Mouse (Mus musculus) gastrocnemius, postnatal 36 days (tissue): ENCODE data around the gene Acaca. TPM values are rescaled to one million over a fixed set of nuclear protein-coding genes. Genes with fewer than 3 reads are reported as not detected.
"Not testable (repeated sequence)": the region's sequence is repeated elsewhere in the genome, so short reads cannot be mapped to it uniquely, and the experiment has no call there.

Source experiments
- DNase-seq, 2 experiments: peaks; one replicate each; pipeline ENCODE4 v3.0.0; 2022
- intact Hi-C: fragments of 180-260 bp; cut with DNase I; formaldehyde crosslinking; loops from one replicate; pipeline ENCODE4 v1.15.1; 2025
- total RNA-seq, 2 experiments: library from RNA; stranded (reverse); gene quantifications; 2 replicates each; pipeline ENCODE4 v1.2.3; 2021

Acaca gene
- total RNA-seq, 2 experiments from 2014 or later, result 10.1 to 15.5 TPM

DNA sequence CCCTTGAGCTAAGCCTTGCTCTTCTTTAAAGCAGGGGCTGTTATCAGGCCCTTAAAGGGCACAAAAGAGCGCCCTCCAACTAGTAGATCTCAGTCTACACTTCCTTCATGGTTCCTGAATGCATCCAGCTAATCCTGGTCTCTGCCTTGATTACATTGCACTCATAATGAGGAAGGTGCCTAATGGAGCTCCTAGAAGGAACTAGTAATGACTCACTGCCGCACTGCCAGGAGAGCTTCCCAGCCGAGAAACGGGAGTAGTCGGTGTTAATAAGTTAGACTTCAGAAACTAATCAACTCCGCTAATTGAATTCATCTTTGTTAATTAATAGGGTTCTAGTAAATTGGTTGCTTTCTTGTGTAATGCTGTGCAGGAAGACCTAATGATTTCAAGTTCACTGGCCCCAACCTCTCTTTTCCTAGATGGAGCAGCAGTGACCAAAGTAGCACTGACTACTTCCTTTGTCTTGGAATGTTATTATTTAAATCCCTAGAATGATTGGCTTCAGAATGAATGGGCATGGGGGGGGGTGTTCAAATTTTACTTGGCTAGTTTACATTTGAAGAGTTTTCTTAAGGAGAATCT, 176.8 kb downstream of the Acaca start:
- no peak for DNase-seq
- intact Hi-C loops, result no loop called here

DNA sequence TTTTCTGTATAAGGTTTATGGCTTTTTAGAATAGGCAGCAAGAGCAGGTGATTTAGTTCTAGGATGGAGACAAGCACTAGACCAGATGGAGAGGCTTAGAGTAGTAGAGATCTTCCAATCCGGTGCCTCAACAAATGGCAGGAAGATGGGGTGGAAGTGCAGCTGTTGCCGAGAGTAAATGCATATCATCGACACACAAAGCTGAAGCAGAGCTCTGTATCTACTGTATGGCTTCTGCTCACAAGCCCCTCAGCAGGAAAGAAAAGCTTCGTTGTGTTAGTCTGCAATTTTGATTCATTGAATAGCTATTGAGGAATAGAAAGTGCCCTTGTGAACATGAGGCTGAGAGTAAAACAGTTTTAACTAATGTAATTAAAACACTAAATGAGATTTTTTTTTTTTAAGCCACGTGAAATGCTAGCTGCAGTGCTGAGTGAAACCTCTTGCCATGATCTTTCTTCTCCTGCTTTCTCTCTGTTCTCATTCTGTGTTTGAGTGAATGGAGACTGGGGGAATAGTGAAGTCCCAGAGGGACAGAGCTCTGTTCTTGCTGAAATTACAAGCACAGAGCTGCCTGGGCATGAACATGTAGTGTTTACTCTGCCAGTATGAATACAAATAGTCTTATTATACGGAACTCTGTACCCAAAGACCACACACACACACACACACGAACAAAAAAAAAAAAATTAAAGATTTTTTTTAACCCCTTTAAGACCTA, 194.7 kb downstream of the Acaca start:
- no peak for DNase-seq
- intact Hi-C loops, result no loop called here

DNA sequence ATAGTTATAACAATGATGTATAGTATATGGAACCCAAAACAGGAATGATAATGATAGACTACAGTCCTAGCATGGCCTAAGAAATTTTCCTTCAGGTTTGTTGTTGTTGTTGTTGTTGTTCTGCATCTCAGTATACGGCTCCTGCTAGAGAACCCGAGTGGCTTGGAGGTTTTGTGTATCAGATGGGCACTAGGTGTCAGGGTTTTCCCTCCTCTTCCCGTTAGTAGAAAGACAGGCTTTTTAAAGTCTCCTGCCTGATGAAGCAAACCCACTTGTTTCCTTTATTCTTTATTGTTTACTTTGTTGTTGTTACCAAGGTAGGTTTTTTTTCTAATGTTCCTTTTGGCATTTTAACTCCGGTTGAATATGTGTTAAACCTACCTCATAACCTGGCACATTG, 197.6 kb downstream of the Acaca start:
- no peak for DNase-seq
- intact Hi-C loops, result no loop called here

DNA sequence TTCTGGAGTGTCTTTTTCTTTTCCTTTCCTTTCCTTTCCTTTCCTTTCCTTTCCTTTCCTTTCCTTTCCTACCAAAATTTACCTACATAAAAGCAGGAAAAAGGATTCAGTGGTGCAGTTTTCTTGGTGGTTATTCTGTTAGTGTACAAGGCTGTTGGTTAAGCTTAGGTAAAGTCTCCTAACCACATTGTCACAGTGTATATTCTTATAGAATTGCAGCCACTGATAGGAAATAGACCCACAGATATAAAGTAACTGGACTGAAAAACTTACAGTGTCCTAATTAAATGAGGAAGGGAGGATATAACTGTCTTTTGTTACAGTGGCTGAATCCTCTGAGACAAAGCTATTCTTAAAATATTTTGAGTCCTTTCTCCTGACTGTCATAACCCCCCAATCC, 202.9 kb downstream of the Acaca start:
- no peak for DNase-seq
- intact Hi-C loops, result no loop called here

DNA sequence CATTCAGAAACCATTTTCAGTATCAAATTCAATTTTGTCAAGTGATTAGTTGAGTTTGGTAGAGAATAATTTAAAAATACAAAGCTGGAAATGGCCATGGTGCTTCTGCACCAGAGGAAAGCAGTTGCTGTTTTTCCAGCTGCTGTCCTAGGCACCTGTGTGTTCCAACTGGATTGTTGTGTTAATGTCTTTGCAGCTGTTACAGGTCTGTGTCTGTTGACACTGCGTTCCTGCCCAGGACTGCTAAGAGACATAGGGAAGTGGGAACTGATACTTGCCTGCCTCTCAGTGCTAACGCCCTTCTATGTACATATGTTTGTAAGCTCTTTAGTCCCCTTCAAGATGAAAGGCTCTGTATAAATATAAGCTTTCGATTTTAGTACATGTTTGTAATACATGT, 203.4 kb downstream of the Acaca start:
- no peak for DNase-seq
- intact Hi-C loops, result no loop called here

DNA sequence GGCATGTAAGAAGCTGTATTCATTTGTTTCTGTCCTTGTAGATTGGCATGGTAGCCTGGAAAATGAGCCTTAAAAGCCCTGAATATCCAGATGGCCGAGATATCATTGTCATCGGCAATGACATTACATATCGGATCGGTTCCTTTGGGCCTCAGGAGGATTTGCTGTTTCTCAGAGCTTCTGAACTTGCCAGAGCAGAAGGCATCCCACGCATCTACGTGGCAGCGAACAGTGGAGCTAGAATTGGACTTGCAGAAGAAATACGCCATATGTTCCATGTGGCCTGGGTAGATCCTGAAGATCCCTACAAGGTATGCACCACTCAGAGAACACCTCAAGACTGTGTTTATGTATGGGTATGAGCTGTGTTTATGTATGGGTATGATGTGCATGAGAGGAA, 208.8 kb downstream of the Acaca start:
- intact Hi-C loops, DNase-seq: not testable (repeated sequence)

DNA sequence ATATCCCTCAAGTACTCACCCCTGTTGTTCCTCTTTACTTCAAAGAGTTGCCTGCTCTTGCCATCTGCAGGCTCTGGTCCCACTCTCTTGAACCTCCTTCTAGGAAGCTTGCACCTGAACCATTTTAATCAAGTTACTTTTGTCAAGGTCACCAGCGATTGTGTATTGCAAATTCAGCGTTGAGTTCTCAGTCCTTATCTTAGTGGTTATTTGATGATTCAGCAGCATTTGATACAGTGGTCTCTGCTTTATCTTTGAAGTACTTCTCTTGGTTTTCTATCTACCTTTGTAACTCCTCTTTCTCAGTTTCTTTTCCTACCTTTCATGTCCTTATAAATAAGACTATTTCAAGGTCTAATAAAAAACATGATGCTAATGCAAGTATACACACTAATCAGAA, 211.2 kb downstream of the Acaca start:
- intact Hi-C loops, result no loop called here

DNA sequence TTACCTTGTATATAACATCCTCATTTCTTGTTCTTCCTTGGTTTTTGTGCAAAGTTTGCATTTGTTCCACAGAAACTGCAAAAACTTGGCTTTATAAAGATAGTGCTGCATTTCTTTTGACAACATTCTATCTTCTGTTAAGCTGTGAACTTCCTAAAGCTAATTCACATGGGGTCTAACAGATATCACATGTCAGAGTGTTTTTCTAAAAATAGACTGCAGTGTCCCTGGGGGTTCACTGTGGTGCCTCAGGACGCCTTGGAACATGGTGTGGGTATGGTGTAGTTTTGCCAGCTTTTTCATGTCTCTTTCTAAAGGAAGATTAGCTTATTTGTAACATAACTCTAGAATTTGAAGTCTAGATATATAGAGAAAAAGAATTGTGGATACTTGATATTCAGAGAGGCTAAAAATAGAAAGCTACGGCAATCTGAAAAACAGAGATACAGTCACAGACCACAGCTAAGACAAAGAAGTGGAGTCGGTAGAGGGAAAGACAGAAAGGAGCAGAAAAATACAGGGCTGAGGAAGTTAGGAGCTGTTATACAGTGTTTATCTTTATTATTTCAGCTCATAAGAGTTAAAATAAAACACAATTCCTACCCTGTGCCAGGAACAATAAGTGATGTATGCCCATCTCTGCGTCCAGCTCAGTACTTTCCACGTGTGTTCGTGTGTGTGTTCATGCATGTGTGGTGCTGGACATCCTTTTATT, 215.2 kb downstream of the Acaca start:
- intact Hi-C loops, result no loop called here
- DNase-seq, result no peak

More for the DNA sequence above, 211.2 kb downstream of the Acaca start:
- no peak for DNase-seq

DNA sequence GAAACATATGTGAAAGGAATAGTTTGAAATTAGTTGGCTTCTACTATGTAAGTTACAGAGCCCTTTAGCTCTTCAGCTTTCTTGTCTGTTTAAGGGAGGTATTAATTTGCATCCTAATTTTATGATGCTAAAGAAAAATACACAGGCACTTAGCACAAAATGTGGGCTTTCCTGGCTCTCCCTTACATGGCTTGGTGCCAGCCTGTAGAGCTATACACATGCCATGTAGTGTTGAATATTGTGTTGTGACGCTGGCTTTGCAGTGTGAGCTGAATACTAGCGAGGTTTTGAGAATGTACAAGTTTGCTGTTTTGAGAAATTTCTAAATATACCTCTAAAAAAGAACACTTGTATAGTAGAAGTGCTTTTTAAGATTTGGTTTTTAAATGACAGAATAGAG, 218.3 kb downstream of the Acaca start:
- intact Hi-C loops, result no loop called here
- DNase-seq, result no peak

DNA sequence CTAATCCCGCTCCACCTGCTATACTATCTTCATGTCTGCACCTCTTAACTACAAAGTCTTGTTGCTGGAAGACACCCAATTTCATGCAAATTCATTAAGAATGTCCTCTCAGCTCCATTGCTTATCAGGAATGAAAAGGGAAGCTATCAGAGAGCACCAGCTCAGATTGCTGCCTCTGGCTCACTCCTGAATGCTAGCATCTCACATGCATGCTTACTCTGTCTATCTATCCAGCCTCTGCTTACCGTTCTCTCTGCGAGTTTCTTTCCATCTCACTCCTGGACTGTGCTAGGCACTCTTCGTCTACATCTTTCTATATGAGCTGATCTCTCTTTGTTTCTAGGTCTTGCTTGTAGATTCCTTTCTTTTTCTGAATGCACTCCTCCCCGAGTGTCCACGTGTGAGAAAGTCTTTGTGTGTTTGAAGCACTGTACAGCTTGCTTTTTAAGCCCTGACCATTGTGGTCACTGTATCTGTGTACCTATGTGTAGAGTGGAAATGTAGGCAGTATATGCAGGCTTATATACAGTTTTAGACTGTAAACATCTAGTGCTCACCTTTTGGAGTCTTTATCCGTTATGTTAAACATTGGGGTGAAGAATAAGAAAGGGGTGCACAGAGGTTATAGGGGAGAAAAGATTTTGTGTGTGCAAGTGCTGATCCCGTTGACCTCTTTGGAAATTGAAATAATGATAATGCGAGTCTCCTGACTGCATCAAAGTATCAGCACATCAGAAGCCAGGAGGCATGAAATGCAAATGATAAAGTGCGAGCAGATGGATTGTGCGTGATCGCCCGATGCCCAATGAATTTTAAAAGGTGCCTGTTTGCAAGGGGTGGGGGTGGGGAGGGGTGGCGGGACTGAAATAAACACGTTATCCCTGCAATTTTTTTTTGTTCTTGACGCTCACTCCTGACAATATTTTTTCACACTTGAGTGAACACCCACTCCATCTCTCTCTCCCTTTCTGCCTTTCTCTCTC, 219.7 kb downstream of the Acaca start:
- intact Hi-C loops, result no loop called here
- no peak for DNase-seq

DNA sequence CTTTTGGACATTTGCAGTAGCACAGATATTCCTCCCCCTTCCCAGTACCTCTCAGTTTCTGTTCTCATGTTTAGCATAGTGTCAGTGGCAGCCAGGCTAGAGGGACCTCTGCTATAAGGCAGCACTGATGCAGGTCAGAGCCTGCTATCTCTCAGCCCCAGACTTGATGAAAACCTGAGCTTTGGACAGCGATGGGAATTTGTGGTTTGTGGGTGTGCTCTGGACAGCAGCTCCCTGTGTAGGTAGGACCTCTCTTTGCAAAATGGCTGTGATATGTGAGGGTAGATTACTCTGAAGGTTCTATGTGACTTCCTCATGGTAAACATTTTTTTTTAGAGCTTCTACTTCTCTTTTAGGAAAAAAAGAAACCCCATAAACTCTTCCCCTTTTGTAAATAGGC, 221.7 kb downstream of the Acaca start:
- DNase-seq, result no peak
- intact Hi-C loops, result no loop called here

DNA sequence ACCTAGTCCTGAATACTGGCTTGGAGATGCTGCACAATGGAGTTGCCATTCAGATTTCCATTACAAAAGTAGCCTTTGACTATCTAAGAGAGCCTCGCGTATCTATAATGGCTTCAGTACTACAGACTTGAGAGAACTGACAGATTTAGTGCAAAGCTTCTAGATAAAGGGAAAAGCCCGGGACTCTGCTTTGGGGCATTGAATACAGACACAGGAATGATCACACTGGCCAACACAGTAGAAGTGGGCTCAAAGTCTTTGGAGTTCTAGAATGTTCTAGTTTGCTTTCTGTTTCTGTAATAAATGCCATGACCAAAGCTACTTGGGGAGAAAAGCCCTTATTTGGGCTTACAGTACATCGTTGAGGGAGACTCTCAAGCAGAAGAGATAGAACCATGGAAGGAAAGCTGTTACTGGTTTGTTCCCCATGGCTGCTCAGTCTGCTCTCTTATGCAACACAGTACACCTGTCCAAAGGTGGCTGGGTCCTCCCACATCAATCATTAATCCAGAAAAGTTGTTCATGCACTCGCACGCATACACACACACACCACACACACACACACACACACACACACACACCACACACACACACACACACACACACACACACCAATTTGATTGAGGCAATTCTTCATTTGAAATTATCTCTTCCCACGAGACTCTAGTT, 223.7 kb downstream of the Acaca start:
- intact Hi-C loops, result no loop called here
- DNase-seq, result no peak

DNA sequence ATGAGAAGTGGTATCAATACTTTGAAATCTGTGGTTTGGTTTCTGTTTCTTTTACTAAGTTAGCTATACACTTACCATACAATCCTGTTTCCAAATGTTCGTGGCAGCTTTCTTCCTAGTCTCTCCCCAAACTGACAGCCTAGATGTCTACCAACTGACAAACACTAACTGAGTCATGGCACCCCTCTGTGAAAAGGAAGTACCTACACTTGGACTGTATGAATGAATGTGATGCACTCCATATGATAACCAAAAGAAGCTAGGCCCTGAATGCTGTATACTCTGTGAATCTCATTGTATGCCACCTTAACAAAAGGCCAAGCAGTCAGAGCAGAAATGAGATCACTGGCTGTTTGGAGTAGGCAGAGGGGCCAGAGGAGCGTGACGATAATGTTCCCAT, 227.8 kb downstream of the Acaca start:
- intact Hi-C loops, result no loop called here
- DNase-seq, result no peak

DNA sequence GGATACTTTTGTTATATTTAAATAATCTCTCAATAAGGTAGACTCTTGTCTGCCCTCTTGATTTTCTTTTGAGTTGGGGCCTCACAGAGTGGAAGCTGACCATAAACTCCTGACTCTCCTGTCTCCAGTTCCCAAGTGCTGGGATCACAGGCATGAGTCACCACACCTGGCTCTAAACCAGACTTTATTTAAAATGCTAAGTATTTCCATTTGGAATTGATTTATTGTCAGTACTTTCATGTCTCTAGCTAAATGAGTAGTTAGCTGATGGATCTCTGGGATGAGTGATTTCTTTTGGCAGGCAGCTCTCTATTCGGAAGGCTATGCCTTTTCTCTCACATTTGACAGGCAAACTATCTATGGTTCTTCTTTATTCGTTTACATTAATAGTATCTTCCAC, 228.3 kb downstream of the Acaca start:
- DNase-seq, result no peak
- intact Hi-C loops, result no loop called here

DNA sequence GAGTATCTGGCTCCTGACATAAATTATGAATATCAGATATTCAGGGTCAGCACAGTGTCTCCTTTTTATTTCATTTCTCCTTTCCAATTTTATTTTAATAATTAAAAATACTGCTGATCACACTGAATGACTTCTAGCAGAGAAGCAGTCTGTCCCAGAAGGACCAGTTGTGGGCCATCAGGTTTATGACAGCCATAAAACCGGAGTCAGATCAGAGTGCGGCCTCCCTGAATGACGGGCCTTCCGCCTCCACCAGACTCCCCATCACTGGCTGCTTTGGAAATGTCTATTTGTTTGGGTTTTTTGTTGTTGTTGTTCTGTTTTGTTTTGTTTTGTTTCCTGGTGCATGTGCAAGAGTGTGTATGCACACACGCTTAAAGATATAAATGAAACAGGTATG, 232.1 kb downstream of the Acaca start:
- intact Hi-C loops, result no loop called here
- no peak for DNase-seq

DNA sequence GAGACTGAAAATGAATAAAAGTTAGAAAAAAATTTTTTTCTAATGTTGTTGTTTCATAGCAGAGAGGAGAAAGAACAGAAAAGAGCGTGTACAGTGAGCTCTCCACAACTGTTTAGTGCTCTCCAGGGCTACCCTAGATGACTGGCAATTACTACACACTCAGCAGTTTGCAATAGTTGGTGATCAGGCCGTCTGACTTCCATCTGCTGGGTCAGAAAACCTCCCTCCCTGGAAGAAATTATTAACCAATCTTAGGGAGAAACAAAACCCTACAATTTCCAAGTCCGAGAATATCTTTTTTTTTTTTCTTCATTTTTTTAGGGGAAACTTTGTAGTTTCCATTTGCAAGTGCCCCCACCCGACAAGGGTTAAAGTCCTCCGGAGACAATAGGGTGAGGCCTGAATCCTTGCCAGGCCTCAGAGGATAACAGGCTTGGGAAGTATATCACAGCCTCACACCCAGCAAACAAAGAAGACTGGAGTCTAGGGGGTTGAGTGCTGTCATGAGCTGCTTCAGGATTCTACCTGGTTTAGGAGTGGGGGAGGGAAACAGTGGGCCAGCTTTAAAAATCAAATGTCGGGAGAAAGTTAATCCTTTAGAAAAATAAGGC, 233.3 kb downstream of the Acaca start:
- intact Hi-C loops, result no loop called here
- DNase-seq, result no peak

DNA sequence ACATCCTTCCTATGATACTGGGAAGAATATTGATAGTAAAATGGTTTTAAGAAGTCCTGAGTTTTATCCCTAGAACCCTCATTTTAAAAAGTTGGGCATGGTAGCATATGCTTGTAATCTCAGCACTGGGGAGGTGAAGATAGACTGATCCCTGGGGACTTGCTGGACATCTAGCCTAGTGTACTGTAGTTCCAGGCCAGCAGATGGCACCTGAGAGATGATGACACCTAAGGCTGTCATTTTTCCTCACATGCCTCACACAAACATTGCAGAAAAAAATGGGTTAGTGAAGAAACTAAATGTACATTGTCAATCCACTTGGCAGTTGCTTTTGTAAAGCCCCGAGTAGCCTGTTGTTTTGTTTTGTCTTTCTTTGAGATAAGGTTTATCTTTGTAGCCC, 235.8 kb downstream of the Acaca start:
- DNase-seq, result no peak
- intact Hi-C loops, result no loop called here

DNA sequence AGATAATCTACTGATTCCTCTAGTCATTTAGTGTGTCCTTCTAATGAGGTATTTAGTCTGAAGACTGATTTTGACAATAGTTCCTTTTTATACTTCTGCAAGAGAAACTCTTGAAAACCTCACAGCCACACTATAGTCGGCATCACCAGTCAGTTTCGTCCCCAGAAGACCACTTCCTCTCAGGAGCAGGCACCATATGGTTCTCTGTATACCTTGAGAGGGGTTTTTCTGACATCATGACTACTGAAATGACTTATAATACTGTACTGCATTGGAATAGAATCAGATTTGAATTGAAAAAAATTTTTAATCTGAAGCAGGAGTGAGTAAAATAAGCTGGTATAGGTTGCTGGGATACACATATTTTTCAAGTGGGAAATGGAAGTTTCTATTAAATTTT, 239.4 kb downstream of the Acaca start:
- no peak for DNase-seq
- intact Hi-C loops, result no loop called here

DNA sequence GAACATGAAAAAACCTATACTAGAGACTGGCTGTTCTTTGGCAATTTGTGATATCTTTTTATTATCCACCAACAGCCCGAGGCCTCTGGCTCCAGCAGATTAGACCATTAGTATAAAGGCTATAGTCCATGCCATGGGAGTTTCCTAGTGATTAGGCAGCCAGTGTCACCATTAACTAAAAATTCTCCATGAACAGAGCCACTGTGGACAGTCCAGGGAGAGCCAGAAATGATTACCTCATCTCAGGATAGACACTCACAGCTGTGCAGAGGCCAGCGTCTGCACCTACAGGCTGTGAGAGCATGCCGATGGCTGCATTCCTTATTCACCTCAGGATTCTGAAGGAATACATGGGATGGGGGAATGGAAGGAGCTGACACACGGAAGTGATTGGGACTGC, 243.7 kb downstream of the Acaca start:
- no peak for DNase-seq
- intact Hi-C loops, result no loop called here

DNA sequence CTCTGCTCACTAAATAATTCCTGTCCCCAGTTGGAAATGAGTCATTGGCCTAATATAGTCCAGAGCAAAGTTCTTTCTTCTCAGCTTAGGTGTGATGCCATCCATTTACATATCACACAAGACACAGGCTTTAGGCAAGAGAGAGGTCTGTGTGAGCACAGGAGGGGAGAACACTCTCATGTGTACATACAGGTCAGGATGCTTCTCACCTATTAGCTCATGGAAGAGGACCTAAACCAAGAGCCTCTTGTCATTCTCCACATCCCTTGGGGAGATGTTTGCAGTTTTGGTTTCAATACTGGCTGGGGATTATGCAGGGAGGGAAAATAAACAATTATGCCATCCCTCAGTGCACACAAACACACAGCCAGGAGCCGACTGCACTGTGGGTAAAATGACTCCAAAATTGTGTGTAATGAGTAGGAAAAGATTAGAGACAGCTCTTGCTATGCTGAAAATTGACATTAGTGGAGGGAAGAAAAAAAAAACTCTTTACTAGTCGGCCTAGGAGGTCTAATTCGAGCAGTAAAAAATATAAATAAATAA, 246.6 kb downstream of the Acaca start:
- no peak for DNase-seq

More for the DNA sequence above, 246.6 kb downstream of the Acaca start:
- intact Hi-C loops, result no loop called here
